Mouse (Mus musculus): ENCODE data around the gene Bbs9. TPM values are rescaled to one million over a fixed set of nuclear protein-coding genes. Genes with fewer than 3 reads are reported as not detected.

Gene Bbs9
- total RNA-seq, 1 experiment: 10.3 TPM

GRCm38 (mm10) chr9:22530734-22531489, 55.4 kb downstream of the Bbs9 start:
- Histone ChIP-seq H3K27ac (ENCODE audit: insufficient read depth, low read depth, low read length, poor library complexity, severe bottlenecking) (no peak overlapping the region), H3K9me3 (ENCODE audit: control insufficient read depth, insufficient read depth, low read depth, low read length) (no peaks in the 10 kb centered on the region), H3K9ac (ENCODE audit: insufficient read depth, low read depth, low read length, poor library complexity, severe bottlenecking) (no peak overlapping the region), H3K36me3 (ENCODE audit: control insufficient read depth, insufficient read depth, low read length, poor library complexity, severe bottlenecking) (no peaks in the 10 kb centered on the region), H3K4me1 (ENCODE audit: control insufficient read depth in 2 of 2, insufficient read depth in 2 of 2, low read length in 2 of 2, poor library complexity in 1 of 2) (no peaks in the 10 kb centered on the region), H3K4me3 (ENCODE audit: insufficient read depth in 1 of 2, low read depth in 1 of 2, low read length in 2 of 2, poor library complexity in 1 of 2, severe bottlenecking in 1 of 2) (no peak overlapping the region)
- in situ Hi-C loops (cut with MboI; ENCODE audit: low sequenced_read_pairs in 2 of 2, unreplicated experiment in 2 of 2): no loop called here
- no peak for TF ChIP-seq ZNF384 (IDR thresholded peaks at IDR 0.05; ENCODE audit: low read depth, low read length)
- no peak for TF ChIP-seq ZC3H11A (IDR thresholded peaks at IDR 0.05; ENCODE audit: borderline replicate concordance, low read depth, low read length)
- no peak for TF ChIP-seq CHD2 (IDR thresholded peaks at IDR 0.05; ENCODE audit: low read depth, low read length)
- no peak for TF ChIP-seq HCFC1 (IDR thresholded peaks at IDR 0.05; ENCODE audit: borderline replicate concordance, insufficient read depth, low read length)
- TF ChIP-seq MAFK (IDR thresholded peaks at IDR 0.05; ENCODE audit: insufficient read depth, low read depth, low read length): no peak
- no peak for DNase-seq (ENCODE audit: low read depth, low spot score)

GRCm38 (mm10) chr9:22532112-22532511, 56.6 kb downstream of the Bbs9 start:
- Histone ChIP-seq H3K27ac (ENCODE audit: insufficient read depth, low read depth, low read length, poor library complexity, severe bottlenecking) (no peak overlapping the region), H3K9ac (ENCODE audit: insufficient read depth, low read depth, low read length, poor library complexity, severe bottlenecking) (no peak overlapping the region), H3K9me3 (ENCODE audit: control insufficient read depth, insufficient read depth, low read depth, low read length) (no peaks in the 10 kb centered on the region), H3K36me3 (ENCODE audit: control insufficient read depth, insufficient read depth, low read length, poor library complexity, severe bottlenecking) (no peaks in the 10 kb centered on the region), H3K4me3 (ENCODE audit: insufficient read depth in 1 of 2, low read depth in 1 of 2, low read length in 2 of 2, poor library complexity in 1 of 2, severe bottlenecking in 1 of 2) (no peak overlapping the region), H3K4me1 (ENCODE audit: control insufficient read depth in 2 of 2, insufficient read depth in 2 of 2, low read length in 2 of 2, poor library complexity in 1 of 2) (no peaks in the 10 kb centered on the region)
- TF ChIP-seq CHD2 (IDR thresholded peaks at IDR 0.05; ENCODE audit: low read depth, low read length) (no peak), MAFK (IDR thresholded peaks at IDR 0.05; ENCODE audit: insufficient read depth, low read depth, low read length) (no peak), ZC3H11A (IDR thresholded peaks at IDR 0.05; ENCODE audit: borderline replicate concordance, low read depth, low read length) (no peak)
- in situ Hi-C loops (cut with MboI; ENCODE audit: low sequenced_read_pairs in 2 of 2, unreplicated experiment in 2 of 2): no loop called here
- no peak for DNase-seq (ENCODE audit: low read depth, low spot score)

- DNase-seq (ENCODE audit: low read depth, low spot score): peak; percentile 29
- in situ Hi-C loops (cut with MboI; ENCODE audit: low sequenced_read_pairs in 2 of 2, unreplicated experiment in 2 of 2): no loop called here
Observed at GRCm38 (mm10) chr9:22532810-22533447, 57.4 kb downstream of the Bbs9 start.

GRCm38 (mm10) chr9:22537767-22538373, 62.4 kb downstream of the Bbs9 start:
- no peaks in the 10 kb centered on the region for H3K4me1 ChIP-seq (ENCODE audit: control insufficient read depth in 2 of 2, insufficient read depth in 2 of 2, low read length in 2 of 2, poor library complexity in 1 of 2)
- H3K36me3 ChIP-seq (ENCODE audit: control insufficient read depth, insufficient read depth, low read length, poor library complexity, severe bottlenecking): no peaks in the 10 kb centered on the region
- H3K9me3 ChIP-seq (ENCODE audit: control insufficient read depth, insufficient read depth, low read depth, low read length): no peaks in the 10 kb centered on the region
- no peak overlapping the region for H3K9ac ChIP-seq (ENCODE audit: insufficient read depth, low read depth, low read length, poor library complexity, severe bottlenecking)
- DNase-seq (ENCODE audit: low read depth, low spot score): no peak
- TF ChIP-seq CHD2 (IDR thresholded peaks at IDR 0.05; ENCODE audit: low read depth, low read length) (no peak), ZC3H11A (IDR thresholded peaks at IDR 0.05; ENCODE audit: borderline replicate concordance, low read depth, low read length) (no peak), ZNF384 (IDR thresholded peaks at IDR 0.05; ENCODE audit: low read depth, low read length) (no peak), HCFC1 (IDR thresholded peaks at IDR 0.05; ENCODE audit: borderline replicate concordance, insufficient read depth, low read length) (no peak), MAFK (IDR thresholded peaks at IDR 0.05; ENCODE audit: insufficient read depth, low read depth, low read length) (no peak)
- no peak overlapping the region for H3K4me3 ChIP-seq (ENCODE audit: insufficient read depth in 1 of 2, low read depth in 1 of 2, low read length in 2 of 2, poor library complexity in 1 of 2, severe bottlenecking in 1 of 2)
- in situ Hi-C loops (cut with MboI; ENCODE audit: low sequenced_read_pairs in 2 of 2, unreplicated experiment in 2 of 2): no loop called here
- no peak overlapping the region for H3K27ac ChIP-seq (ENCODE audit: insufficient read depth, low read depth, low read length, poor library complexity, severe bottlenecking)

More at GRCm38 (mm10) chr9:22532810-22533447, 57.4 kb downstream of the Bbs9 start:
- H3K36me3 ChIP-seq (ENCODE audit: control insufficient read depth, insufficient read depth, low read length, poor library complexity, severe bottlenecking): no peaks in the 10 kb centered on the region
- no peak overlapping the region for H3K27ac ChIP-seq (ENCODE audit: insufficient read depth, low read depth, low read length, poor library complexity, severe bottlenecking)
- no peaks in the 10 kb centered on the region for H3K4me1 ChIP-seq (ENCODE audit: control insufficient read depth in 2 of 2, insufficient read depth in 2 of 2, low read length in 2 of 2, poor library complexity in 1 of 2)
- H3K9ac ChIP-seq (ENCODE audit: insufficient read depth, low read depth, low read length, poor library complexity, severe bottlenecking): no peak overlapping the region
- H3K4me3 ChIP-seq (ENCODE audit: insufficient read depth in 1 of 2, low read depth in 1 of 2, low read length in 2 of 2, poor library complexity in 1 of 2, severe bottlenecking in 1 of 2): no peak overlapping the region
- no peaks in the 10 kb centered on the region for H3K9me3 ChIP-seq (ENCODE audit: control insufficient read depth, insufficient read depth, low read depth, low read length)
- TF ChIP-seq CHD2 (IDR thresholded peaks at IDR 0.05; ENCODE audit: low read depth, low read length) (no peak), HCFC1 (IDR thresholded peaks at IDR 0.05; ENCODE audit: borderline replicate concordance, insufficient read depth, low read length) (no peak), ZC3H11A (IDR thresholded peaks at IDR 0.05; ENCODE audit: borderline replicate concordance, low read depth, low read length) (no peak), MAFK (IDR thresholded peaks at IDR 0.05; ENCODE audit: insufficient read depth, low read depth, low read length) (no peak), ZNF384 (IDR thresholded peaks at IDR 0.05; ENCODE audit: low read depth, low read length) (no peak)

Measured in ES-E14 (cell line).